Mouse (Mus musculus) lung, embryonic 16.5 days (tissue): Measurements from ENCODE around the gene Rps16. TPM values are rescaled to one million over a fixed set of nuclear protein-coding genes. Genes with fewer than 3 reads are reported as not detected.

Experiments
- ATAC-seq: fragments of 200-750 bp; cut with Nextera tagmentation; 2 replicates; pipeline ENCODE4 v1.8.0; 2017; ENCODE audit warnings: low read depth, mild to moderate bottlenecking, moderate library complexity
- H3K27ac ChIP-seq: fragments of 300-500 bp; sonication (generic); 2 replicates; pipeline ENCODE4 v1.5.1; 2014; ENCODE audit warnings: mild to moderate bottlenecking, control low read depth, low read length
- H3K27me3 ChIP-seq: fragments of 300-500 bp; sonication (generic); 2 replicates; pipeline ENCODE4 v1.6.1; 2014; ENCODE audit warnings: low read depth, low read length, mixed read lengths; ENCODE audit not compliant: control insufficient read depth, insufficient read depth
- H3K36me3 ChIP-seq: fragments of 300-500 bp; sonication (generic); 2 replicates; pipeline ENCODE4 v1.6.1; 2014; ENCODE audit warnings: low read length; ENCODE audit not compliant: control insufficient read depth, insufficient read depth
- H3K4me1 ChIP-seq: fragments of 300-500 bp; sonication (generic); replicated peaks from 2 replicates; pipeline ENCODE4 v1.6.1; 2014; ENCODE audit warnings: low read length, mixed read lengths; ENCODE audit not compliant: control insufficient read depth, insufficient read depth
- H3K4me2 ChIP-seq: fragments of 300-500 bp; sonication (generic); 2 replicates; pipeline ENCODE4 v1.6.1; 2014; ENCODE audit warnings: low read depth, low read length, control low read depth
- H3K4me3 ChIP-seq: fragments of 300-500 bp; sonication (generic); 2 replicates; pipeline ENCODE4 v1.5.1; 2014; ENCODE audit warnings: mild to moderate bottlenecking, low read length, control low read depth
- H3K9ac ChIP-seq: fragments of 300-500 bp; sonication (generic); 2 replicates; pipeline ENCODE4 v1.6.1; 2014; ENCODE audit warnings: low read length, control low read depth
- H3K9me3 ChIP-seq: fragments of 300-500 bp; sonication (generic); 2 replicates; pipeline ENCODE4 v1.6.1; 2016; ENCODE audit warnings: low read length; ENCODE audit not compliant: control insufficient read depth
- WGBS: fragments of 180-500 bp; shearing (Covaris S2); extraction: QIAGEN DNeasy Blood & Tissue Kit; methylation state at CpG from one replicate; pipeline ENCODE4 v1.1.7; 2014; 5-methylcytosine and 5-hydroxymethylcytosine counted together
- polyA plus RNA-seq: library from polyadenylated mRNA; unstranded; fragments of >200 nt; fragmentation: Nextera tagmentation; extraction: Ambion mirVana; gene quantifications from 2 replicates; pipeline ENCODE4 v1.2.1, GENCODE M21; 2015

Rps16 gene
- polyA plus RNA-seq, 1 experiment from 2014 or later = 1,007 TPM

GRCm38 (mm10) chr7:28341381-28341780 is 9.1 kb upstream of the Rps16 start:
- H3K27me3 ChIP-seq = no peaks in the 10 kb centered on the region
- no peak overlapping the region for H3K4me2 ChIP-seq
- H3K4me3 ChIP-seq = no peak overlapping the region
- H3K9ac ChIP-seq = no peak overlapping the region
- 38% methylated on average over 7 of the region's 7 CpGs for WGBS
- H3K36me3 ChIP-seq = no peaks in the 10 kb centered on the region
- H3K4me1 ChIP-seq = peaks cover 10% of the 10 kb centered on the region
- ATAC-seq = no peak
- H3K27ac ChIP-seq = no peak overlapping the region
- no peaks in the 10 kb centered on the region for H3K9me3 ChIP-seq

GRCm38 (mm10) chr7:28344637-28345036 is 5.8 kb upstream of the Rps16 start:
- no peak for ATAC-seq

GRCm38 (mm10) chr7:28347746-28348145 is 2.7 kb upstream of the Rps16 start:
- ATAC-seq = no peak
- Histone ChIP-seq H3K36me3 (peaks cover 3% of the 10 kb centered on the region; the same call in 1 of the 2 replicates), H3K9ac (no peak overlapping the region), H3K4me1 (peaks cover 15% of the 10 kb centered on the region), H3K4me2 (no peak overlapping the region), H3K27me3 (no peaks in the 10 kb centered on the region), H3K9me3 (no peaks in the 10 kb centered on the region), H3K27ac (no peak overlapping the region), H3K4me3 (no peak overlapping the region)
- WGBS = 51% methylated on average over 3 of the region's 3 CpGs

More at GRCm38 (mm10) chr7:28344637-28345036, 5.8 kb upstream of the Rps16 start:
- 2% methylated on average over 4 of the region's 4 CpGs for WGBS
- H3K4me3 ChIP-seq = no peak overlapping the region
- no peaks in the 10 kb centered on the region for H3K36me3 ChIP-seq
- H3K27ac ChIP-seq = no peak overlapping the region
- no peak overlapping the region for H3K9ac ChIP-seq
- H3K4me1 ChIP-seq = peaks cover 2% of the 10 kb centered on the region
- H3K27me3 ChIP-seq = no peaks in the 10 kb centered on the region
- no peaks in the 10 kb centered on the region for H3K9me3 ChIP-seq
- H3K4me2 ChIP-seq = no peak overlapping the region

GRCm38 (mm10) chr7:28348601-28349000 is 1.9 kb upstream of the Rps16 start:
- Histone ChIP-seq H3K4me3 (no peak overlapping the region), H3K9ac (no peak overlapping the region), H3K9me3 (no peaks in the 10 kb centered on the region), H3K27me3 (no peaks in the 10 kb centered on the region), H3K4me1 (peaks cover 15% of the 10 kb centered on the region), H3K4me2 (no peak overlapping the region), H3K36me3 (peaks cover 10% of the 10 kb centered on the region), H3K27ac (no peak overlapping the region)
- no peak for ATAC-seq
- 74% methylated on average over 7 of the region's 7 CpGs for WGBS

- H3K4me2 ChIP-seq = peak overlapping the region; percentile 90
- 25% methylated on average over 4 of the region's 4 CpGs for WGBS
- H3K27ac ChIP-seq = 0 out of 2 replicates have a peak overlapping the region, but pooled peaks have one; percentile 66
- peak overlapping the region; percentile 90 for H3K4me3 ChIP-seq
- peak overlapping the region; percentile 99 for H3K9ac ChIP-seq
- peaks cover 17% of the 10 kb centered on the region for H3K4me1 ChIP-seq
- no peaks in the 10 kb centered on the region for H3K9me3 ChIP-seq
- peaks cover 22% of the 10 kb centered on the region for H3K36me3 ChIP-seq
- ATAC-seq = no peak
- H3K27me3 ChIP-seq = no peaks in the 10 kb centered on the region
These were observed 1.3 kb downstream of the Rps16 start for GRCm38 (mm10) chr7:28351676-28352191.

GRCm38 (mm10) chr7:28353267-28353666 is 2.8 kb downstream of the Rps16 start:
- H3K36me3 ChIP-seq = peaks cover 22% of the 10 kb centered on the region
- H3K27ac ChIP-seq = no peak overlapping the region
- H3K9me3 ChIP-seq = no peaks in the 10 kb centered on the region
- WGBS = 95% methylated on average over 2 of the region's 2 CpGs
- peaks cover 33% of the 10 kb centered on the region for H3K4me1 ChIP-seq
- H3K9ac ChIP-seq = no peak overlapping the region
- H3K4me3 ChIP-seq = no peak overlapping the region
- no peaks in the 10 kb centered on the region for H3K27me3 ChIP-seq
- no peak overlapping the region for H3K4me2 ChIP-seq
- ATAC-seq = no peak

- WGBS = 79% methylated on average over 3 of the region's 3 CpGs
- Histone ChIP-seq H3K9me3 (no peaks in the 10 kb centered on the region), H3K9ac (no peak overlapping the region), H3K36me3 (peaks cover 23% of the 10 kb centered on the region), H3K27me3 (no peaks in the 10 kb centered on the region), H3K27ac (no peak overlapping the region), H3K4me2 (no peak overlapping the region), H3K4me1 (peaks cover 41% of the 10 kb centered on the region), H3K4me3 (no peak overlapping the region)
- ATAC-seq = no peak
These were observed 3.7 kb downstream of the Rps16 start for GRCm38 (mm10) chr7:28354113-28354581.

GRCm38 (mm10) chr7:28354596-28354995 is 4.1 kb downstream of the Rps16 start:
- Histone ChIP-seq H3K9ac (no peak overlapping the region), H3K4me2 (no peak overlapping the region), H3K27ac (no peak overlapping the region), H3K4me1 (peaks cover 39% of the 10 kb centered on the region), H3K9me3 (no peaks in the 10 kb centered on the region), H3K36me3 (peaks cover 27% of the 10 kb centered on the region), H3K4me3 (no peak overlapping the region), H3K27me3 (no peaks in the 10 kb centered on the region)
- no peak for ATAC-seq
- 94% methylated on average over 3 of the region's 3 CpGs for WGBS

- Histone ChIP-seq H3K4me1 (peaks cover 34% of the 10 kb centered on the region), H3K36me3 (peaks cover 34% of the 10 kb centered on the region), H3K4me2 (no peak overlapping the region), H3K4me3 (no peak overlapping the region), H3K9me3 (no peaks in the 10 kb centered on the region), H3K27me3 (no peaks in the 10 kb centered on the region), H3K9ac (no peak overlapping the region), H3K27ac (no peak overlapping the region)
- 84% methylated on average over 3 of the region's 3 CpGs for WGBS
- no peak for ATAC-seq
These were observed 4.8 kb downstream of the Rps16 start for GRCm38 (mm10) chr7:28355221-28355620.
